Mouse (Mus musculus): ENCODE data around the gene Supt16. TPM values are rescaled to one million over a fixed set of nuclear protein-coding genes. Genes with fewer than 3 reads are reported as not detected.

The Supt16 gene
- polyA plus RNA-seq, 1 experiment from 2014 or later = 38.0 TPM

- Histone ChIP-seq H3K4me3 (ENCODE audit: low read depth, low read length) (no peak overlapping the region), H3K27me3 (ENCODE audit: control insufficient read depth, insufficient read depth, low read depth, low read length) (no peaks in the 10 kb centered on the region), H3K9ac (ENCODE audit: low read depth, low read length) (no peak overlapping the region), H3K4me1 (ENCODE audit: control insufficient read depth, insufficient read depth, low read length) (peaks cover 13% of the 10 kb centered on the region), H3K4me2 (ENCODE audit: low read length) (no peak overlapping the region), H3K27ac (ENCODE audit: low read length) (no peak overlapping the region), H3K9me3 (replicated peaks; ENCODE audit: control insufficient read depth, low read length, poor library complexity, severe bottlenecking) (no peaks in the 10 kb centered on the region), H3K36me3 (ENCODE audit: control insufficient read depth, insufficient read depth, low read length) (peaks cover 16% of the 10 kb centered on the region)
- no peak for ATAC-seq
- 86% methylated on average over 2 of the region's 2 CpGs for WGBS
Measured at GRCm38 (mm10) chr14:52155008-52155407, 42.2 kb downstream of the Supt16 start.

DNA sequence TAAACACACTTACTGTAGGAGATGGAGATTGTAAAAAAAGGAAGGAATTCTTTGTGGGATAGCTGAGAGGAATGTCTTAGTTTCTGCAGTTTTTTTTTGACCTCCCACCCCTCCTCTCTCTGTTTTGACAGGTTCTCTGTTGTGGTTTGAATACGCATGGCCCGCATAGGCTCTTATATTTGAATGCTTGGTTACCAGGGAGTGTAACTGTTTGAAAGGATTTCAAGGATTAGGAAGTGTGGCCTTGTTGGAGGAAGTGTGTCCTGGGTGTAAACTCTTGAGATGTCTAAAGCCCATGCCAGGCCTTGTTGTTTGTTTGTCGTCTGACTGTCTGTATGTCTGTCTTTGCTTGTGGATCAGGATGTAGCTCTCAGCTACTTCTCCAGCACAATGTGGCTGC is 44.6 kb downstream of the Supt16 start:
- peak overlapping the region; percentile 40 for H3K4me2 ChIP-seq (ENCODE audit: low read length)
- H3K36me3 ChIP-seq (ENCODE audit: control insufficient read depth, insufficient read depth, low read length) = 0 out of 2 replicates have a peak, but pooled peaks cover 1% of the 10 kb centered on the region
- peak; percentile 39; the same call in 1 of the 2 replicates for ATAC-seq
- no peaks in the 10 kb centered on the region for H3K9me3 ChIP-seq (replicated peaks; ENCODE audit: control insufficient read depth, low read length, poor library complexity, severe bottlenecking)
- 9% methylated on average over 3 of the region's 3 CpGs for WGBS
- H3K4me1 ChIP-seq (ENCODE audit: control insufficient read depth, insufficient read depth, low read length) = peaks cover 13% of the 10 kb centered on the region
- H3K27ac ChIP-seq (ENCODE audit: low read length) = peak overlapping the region; percentile 47
- H3K27me3 ChIP-seq (ENCODE audit: control insufficient read depth, insufficient read depth, low read depth, low read length) = no peaks in the 10 kb centered on the region
- no peak overlapping the region for H3K4me3 ChIP-seq (ENCODE audit: low read depth, low read length)
- no peak overlapping the region for H3K9ac ChIP-seq (ENCODE audit: low read depth, low read length)

- Histone ChIP-seq H3K27me3 (ENCODE audit: control insufficient read depth, insufficient read depth, low read depth, low read length) (no peaks in the 10 kb centered on the region), H3K4me2 (ENCODE audit: low read length) (peak overlapping the region; percentile 40), H3K9ac (ENCODE audit: low read depth, low read length) (no peak overlapping the region), H3K4me1 (ENCODE audit: control insufficient read depth, insufficient read depth, low read length) (peaks cover 13% of the 10 kb centered on the region), H3K9me3 (replicated peaks; ENCODE audit: control insufficient read depth, low read length, poor library complexity, severe bottlenecking) (no peaks in the 10 kb centered on the region), H3K36me3 (ENCODE audit: control insufficient read depth, insufficient read depth, low read length) (no peaks in the 10 kb centered on the region), H3K27ac (ENCODE audit: low read length) (peak overlapping the region; percentile 66), H3K4me3 (ENCODE audit: low read depth, low read length) (peak overlapping the region; percentile 8; the same call in 1 of the 2 replicates)
- peak; percentile 90 for ATAC-seq
- WGBS = 10% methylated on average over 7 of the region's 7 CpGs
Measured at GRCm38 (mm10) chr14:52152179-52152578, 45.0 kb downstream of the Supt16 start.

DNA sequence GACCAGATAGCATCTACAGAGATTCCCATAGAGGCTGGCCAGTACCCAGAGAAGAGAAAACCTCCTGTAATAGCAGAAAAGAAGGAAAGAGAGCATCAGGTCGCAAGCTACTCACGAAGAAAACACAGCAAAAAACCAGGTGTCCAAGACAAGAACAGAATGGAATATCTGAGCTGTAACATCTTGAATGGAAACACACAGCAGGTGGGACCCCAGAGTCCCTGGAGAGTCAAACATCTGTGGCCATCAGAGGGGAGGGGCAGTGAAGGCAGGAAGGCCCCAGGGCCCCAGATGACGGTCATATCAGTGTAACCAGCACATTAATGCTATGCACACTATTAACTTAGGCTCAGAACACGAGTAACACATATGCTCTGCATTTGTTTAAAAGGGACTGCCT is 47.3 kb downstream of the Supt16 start:
- peaks cover 13% of the 10 kb centered on the region for H3K4me1 ChIP-seq (ENCODE audit: control insufficient read depth, insufficient read depth, low read length)
- no peak overlapping the region for H3K4me3 ChIP-seq (ENCODE audit: low read depth, low read length)
- H3K4me2 ChIP-seq (ENCODE audit: low read length) = no peak overlapping the region
- no peaks in the 10 kb centered on the region for H3K36me3 ChIP-seq (ENCODE audit: control insufficient read depth, insufficient read depth, low read length)
- no peaks in the 10 kb centered on the region for H3K27me3 ChIP-seq (ENCODE audit: control insufficient read depth, insufficient read depth, low read depth, low read length)
- WGBS = 59% methylated on average over 4 of the region's 4 CpGs
- H3K27ac ChIP-seq (ENCODE audit: low read length) = no peak overlapping the region
- H3K9ac ChIP-seq (ENCODE audit: low read depth, low read length) = no peak overlapping the region
- ATAC-seq = no peak
- H3K9me3 ChIP-seq (replicated peaks; ENCODE audit: control insufficient read depth, low read length, poor library complexity, severe bottlenecking) = no peaks in the 10 kb centered on the region

- Histone ChIP-seq H3K4me3 (ENCODE audit: low read depth, low read length) (no peak overlapping the region), H3K4me1 (ENCODE audit: control insufficient read depth, insufficient read depth, low read length) (peaks cover under 1% of the 10 kb centered on the region; the same call in 1 of the 2 replicates), H3K9ac (ENCODE audit: low read depth, low read length) (no peak overlapping the region), H3K27ac (ENCODE audit: low read length) (no peak overlapping the region), H3K27me3 (ENCODE audit: control insufficient read depth, insufficient read depth, low read depth, low read length) (no peaks in the 10 kb centered on the region), H3K4me2 (ENCODE audit: low read length) (no peak overlapping the region), H3K9me3 (replicated peaks; ENCODE audit: control insufficient read depth, low read length, poor library complexity, severe bottlenecking) (no peaks in the 10 kb centered on the region), H3K36me3 (ENCODE audit: control insufficient read depth, insufficient read depth, low read length) (no peaks in the 10 kb centered on the region)
- 63% methylated on average over 4 of the region's 4 CpGs for WGBS
- no peak for ATAC-seq
Measured at GRCm38 (mm10) chr14:52146540-52146939, 50.7 kb downstream of the Supt16 start.

GRCm38 (mm10) chr14:52144165-52144564 is 53.1 kb downstream of the Supt16 start:
- Histone ChIP-seq H3K36me3 (ENCODE audit: control insufficient read depth, insufficient read depth, low read length) (no peaks in the 10 kb centered on the region), H3K27ac (ENCODE audit: low read length) (no peak overlapping the region), H3K27me3 (ENCODE audit: control insufficient read depth, insufficient read depth, low read depth, low read length) (no peaks in the 10 kb centered on the region), H3K9me3 (replicated peaks; ENCODE audit: control insufficient read depth, low read length, poor library complexity, severe bottlenecking) (no peaks in the 10 kb centered on the region), H3K4me1 (ENCODE audit: control insufficient read depth, insufficient read depth, low read length) (no peaks in the 10 kb centered on the region), H3K4me3 (ENCODE audit: low read depth, low read length) (no peak overlapping the region), H3K9ac (ENCODE audit: low read depth, low read length) (no peak overlapping the region), H3K4me2 (ENCODE audit: low read length) (no peak overlapping the region)
- 82% methylated on average over 4 of the region's 4 CpGs for WGBS
- no peak for ATAC-seq

- Histone ChIP-seq H3K4me2 (ENCODE audit: low read length) (no peak overlapping the region), H3K9me3 (replicated peaks; ENCODE audit: control insufficient read depth, low read length, poor library complexity, severe bottlenecking) (no peaks in the 10 kb centered on the region), H3K27me3 (ENCODE audit: control insufficient read depth, insufficient read depth, low read depth, low read length) (no peaks in the 10 kb centered on the region)
Measured at GRCm38 (mm10) chr14:52141445-52142127, 55.6 kb downstream of the Supt16 start.

GRCm38 (mm10) chr14:52140577-52141444 is 56.4 kb downstream of the Supt16 start:
- WGBS = 73% methylated on average over 19 of the region's 19 CpGs
- no peaks in the 10 kb centered on the region for H3K27me3 ChIP-seq (ENCODE audit: control insufficient read depth, insufficient read depth, low read depth, low read length)
- no peaks in the 10 kb centered on the region for H3K9me3 ChIP-seq (replicated peaks; ENCODE audit: control insufficient read depth, low read length, poor library complexity, severe bottlenecking)
- no peaks in the 10 kb centered on the region for H3K36me3 ChIP-seq (ENCODE audit: control insufficient read depth, insufficient read depth, low read length)
- no peak overlapping the region for H3K4me2 ChIP-seq (ENCODE audit: low read length)
- H3K4me1 ChIP-seq (ENCODE audit: control insufficient read depth, insufficient read depth, low read length) = no peaks in the 10 kb centered on the region
- H3K4me3 ChIP-seq (ENCODE audit: low read depth, low read length) = no peak overlapping the region
- H3K27ac ChIP-seq (ENCODE audit: low read length) = no peak overlapping the region
- no peak overlapping the region for H3K9ac ChIP-seq (ENCODE audit: low read depth, low read length)
- ATAC-seq = no peak

More at GRCm38 (mm10) chr14:52141445-52142127, 55.6 kb downstream of the Supt16 start:
- H3K36me3 ChIP-seq (ENCODE audit: control insufficient read depth, insufficient read depth, low read length) = no peaks in the 10 kb centered on the region
- no peaks in the 10 kb centered on the region for H3K4me1 ChIP-seq (ENCODE audit: control insufficient read depth, insufficient read depth, low read length)
- ATAC-seq = no peak
- no peak overlapping the region for H3K27ac ChIP-seq (ENCODE audit: low read length)
- H3K4me3 ChIP-seq (ENCODE audit: low read depth, low read length) = no peak overlapping the region
- 77% methylated on average over 16 of the region's 16 CpGs for WGBS
- H3K9ac ChIP-seq (ENCODE audit: low read depth, low read length) = no peak overlapping the region

DNA sequence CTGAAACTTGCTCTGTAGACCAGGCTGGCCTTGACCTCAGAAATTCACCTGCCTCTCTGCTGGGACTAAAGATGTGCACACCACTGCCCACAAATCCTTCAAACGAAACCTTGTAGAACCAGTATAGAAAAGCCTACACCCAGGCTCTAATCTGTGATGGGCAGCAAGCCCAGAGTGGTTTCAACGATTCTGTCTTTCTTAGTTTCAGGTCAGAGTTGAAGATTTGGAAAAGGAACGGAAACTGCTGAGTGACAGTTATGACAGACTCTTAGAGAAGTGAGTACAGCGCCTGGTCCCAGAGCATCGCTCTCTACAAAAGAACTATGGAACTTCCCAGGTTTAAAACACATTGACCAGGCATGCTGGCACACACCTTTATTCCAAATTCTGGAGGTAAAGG is 63.6 kb downstream of the Supt16 start:
- Histone ChIP-seq H3K4me3 (ENCODE audit: low read depth, low read length) (no peak overlapping the region), H3K9ac (ENCODE audit: low read depth, low read length) (no peak overlapping the region), H3K27ac (ENCODE audit: low read length) (no peak overlapping the region), H3K9me3 (replicated peaks; ENCODE audit: control insufficient read depth, low read length, poor library complexity, severe bottlenecking) (no peaks in the 10 kb centered on the region), H3K27me3 (ENCODE audit: control insufficient read depth, insufficient read depth, low read depth, low read length) (no peaks in the 10 kb centered on the region), H3K36me3 (ENCODE audit: control insufficient read depth, insufficient read depth, low read length) (no peaks in the 10 kb centered on the region), H3K4me1 (ENCODE audit: control insufficient read depth, insufficient read depth, low read length) (no peaks in the 10 kb centered on the region), H3K4me2 (ENCODE audit: low read length) (no peak overlapping the region)
- no peak for ATAC-seq
- WGBS = 84% methylated on average over 5 of the region's 5 CpGs
